Mouse (Mus musculus) neutrophil, adult 65 days (primary cell): ENCODE measurements around the gene Spag6. TPM values are rescaled to one million over a fixed set of nuclear protein-coding genes. Genes with fewer than 3 reads are reported as not detected.

ENCODE experiments used
- total RNA-seq: library from RNA; stranded (reverse); gene quantifications from 2 replicates; pipeline ENCODE4 v1.2.4, GENCODE M21; 2023

The Spag6 gene
- total RNA-seq: not detected in 2 replicates

GRCm38 (mm10) chr2:18693871-18694610, at the start of gene Spag6:
Gene Spag6, plus strand, starts transcription at chr2:18694032.

GRCm38 (mm10) chr2:18672133-18672765, 21.6 kb upstream of the Spag6 start, which contains the start of gene Commd3:
Gene Commd3, plus strand, starts transcription at chr2:18672384.

GRCm38 (mm10) chr2:18676936-18677491, 16.8 kb upstream of the Spag6 start, which contains the start of gene Bmi1:
Gene Bmi1, plus strand, starts transcription at chr2:18677018.

Other genes with a start within 250 kb of the Spag6 start
- gene Commd3, start 21.6 kb upstream of the Spag6 start, total RNA-seq: 32.5 and 33.4 TPM in 2 replicates
- gene Bmi1, start 17.0 kb upstream of the Spag6 start, total RNA-seq: 5.1 and 6.8 TPM in 2 replicates